Mouse (Mus musculus): ENCODE data around the gene Rhobtb1. TPM values are rescaled to one million over a fixed set of nuclear protein-coding genes. Genes with fewer than 3 reads are reported as not detected.

The Rhobtb1 gene
- polyA plus RNA-seq, 1 experiment from 2014 or later, result 14.0 TPM

DNA sequence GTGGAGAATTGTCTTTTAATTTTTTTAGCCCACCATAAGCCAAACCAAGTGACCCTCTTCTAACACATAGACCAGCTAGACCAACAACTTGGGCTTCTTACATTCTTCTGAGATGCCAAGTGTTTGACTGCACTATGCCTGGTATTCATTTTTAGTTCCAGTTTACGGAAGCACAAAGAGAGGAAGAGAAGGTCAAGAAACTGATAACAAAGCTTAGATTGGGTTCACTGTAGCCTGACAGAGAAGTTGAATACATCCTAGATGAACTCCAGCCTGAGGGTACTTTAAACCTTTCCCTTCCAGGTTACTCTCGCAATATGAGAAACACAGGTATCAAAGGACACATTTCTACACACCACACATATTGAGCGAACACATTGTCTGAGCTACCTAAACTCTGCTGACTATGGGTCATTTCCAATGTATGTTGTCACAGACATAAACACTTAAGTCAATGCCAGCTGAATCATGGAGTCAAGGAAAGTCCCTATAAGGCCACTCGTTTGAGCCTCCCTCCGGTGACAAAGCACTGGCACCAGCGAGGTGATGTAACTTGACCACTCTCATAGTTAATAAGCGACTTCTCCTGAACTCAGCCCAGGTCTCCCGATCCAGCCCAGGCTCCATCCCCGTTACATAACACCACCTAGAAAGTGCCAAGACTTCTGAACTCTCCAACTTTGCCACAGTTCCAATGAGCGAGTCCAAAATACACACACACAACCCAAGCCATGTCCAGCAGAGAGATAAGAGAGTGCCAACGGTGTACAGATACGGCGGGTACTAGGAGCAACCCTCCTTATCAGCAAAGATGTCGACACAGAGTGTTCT, 67.4 kb downstream of the Rhobtb1 start:
- no peak for DNase-seq (ENCODE audit: extremely low spot score, low spot score)
- WGBS, result 91% methylated on average over 14 of the region's 14 CpGs
- Histone ChIP-seq H3K9me3 (0 out of 2 replicates have a peak, but pooled peaks cover 4% of the 10 kb centered on the region), H3K4me3 (no peak overlapping the region), H3K4me1 (peaks cover 8% of the 10 kb centered on the region), H3K27me3 (ENCODE audit: poor library complexity, severe bottlenecking) (no peaks in the 10 kb centered on the region), H3K36me3 (replicated peaks) (peaks cover 36% of the 10 kb centered on the region), H3K27ac (no peak overlapping the region)

DNA sequence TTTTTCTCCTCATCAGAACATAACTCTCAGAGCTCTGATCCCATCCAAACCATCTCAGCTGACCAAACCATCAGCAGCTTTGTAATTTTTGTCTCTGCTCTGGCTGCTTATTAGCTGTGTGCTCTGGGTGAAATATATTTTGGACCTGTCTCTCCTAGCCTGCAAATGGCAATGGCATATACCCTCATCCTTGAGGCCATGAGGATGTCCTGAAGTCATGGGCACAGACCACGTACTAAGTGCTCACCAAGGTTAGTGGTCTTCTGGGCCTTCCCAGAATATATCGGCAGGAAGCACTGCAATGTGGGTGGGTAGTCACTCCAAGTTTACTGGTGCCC, 68.0 kb downstream of the Rhobtb1 start:
- no peak for DNase-seq (ENCODE audit: extremely low spot score, low spot score)
- no peak overlapping the region for H3K27ac ChIP-seq
- H3K4me3 ChIP-seq, result no peak overlapping the region
- H3K9me3 ChIP-seq, result 0 out of 2 replicates have a peak, but pooled peaks cover 4% of the 10 kb centered on the region
- 94% methylated on average over 2 of the region's 2 CpGs for WGBS
- H3K36me3 ChIP-seq (replicated peaks), result peaks cover 36% of the 10 kb centered on the region
- peaks cover 2% of the 10 kb centered on the region for H3K4me1 ChIP-seq
- H3K27me3 ChIP-seq (ENCODE audit: poor library complexity, severe bottlenecking), result no peaks in the 10 kb centered on the region

- 89% methylated on average over 6 of the region's 6 CpGs for WGBS
Measured at GRCm38 (mm10) chr10:69220296-69220695, 69.1 kb downstream of the Rhobtb1 start.

GRCm38 (mm10) chr10:69221148-69221547, 69.9 kb downstream of the Rhobtb1 start:
- WGBS, result 94% methylated on average over 9 of the region's 9 CpGs
- Histone ChIP-seq H3K36me3 (replicated peaks) (peaks cover 40% of the 10 kb centered on the region), H3K27ac (no peak overlapping the region)

More at GRCm38 (mm10) chr10:69220296-69220695, 69.1 kb downstream of the Rhobtb1 start:
- Histone ChIP-seq H3K27me3 (ENCODE audit: poor library complexity, severe bottlenecking) (no peaks in the 10 kb centered on the region), H3K9me3 (0 out of 2 replicates have a peak, but pooled peaks cover 4% of the 10 kb centered on the region), H3K36me3 (replicated peaks) (peaks cover 38% of the 10 kb centered on the region), H3K4me3 (no peak overlapping the region), H3K4me1 (no peaks in the 10 kb centered on the region), H3K27ac (no peak overlapping the region)
- DNase-seq (ENCODE audit: extremely low spot score, low spot score), result no peak

DNA sequence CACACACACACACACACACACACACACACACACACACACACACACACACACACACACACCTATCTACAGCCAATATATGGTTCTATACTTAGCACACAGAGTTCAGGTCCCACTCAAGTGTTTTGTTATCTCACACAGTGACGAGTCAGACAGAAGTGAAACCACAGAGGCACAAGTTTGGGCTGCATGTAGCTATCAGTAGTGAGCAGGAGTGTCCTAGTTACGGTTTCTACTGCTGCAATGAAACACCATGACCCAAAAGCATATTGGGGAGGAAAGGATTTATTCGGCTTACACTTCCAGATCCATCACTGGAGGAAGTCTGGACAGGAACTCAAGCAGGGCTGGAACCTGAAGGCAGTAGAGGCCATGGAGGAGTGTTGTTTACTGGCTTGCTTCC, 70.7 kb downstream of the Rhobtb1 start:
- no peak for DNase-seq (ENCODE audit: extremely low spot score, low spot score)
- Histone ChIP-seq H3K4me3 (no peak overlapping the region), H3K27ac (no peak overlapping the region), H3K27me3 (ENCODE audit: poor library complexity, severe bottlenecking) (no peaks in the 10 kb centered on the region), H3K9me3 (no peaks in the 10 kb centered on the region), H3K4me1 (no peaks in the 10 kb centered on the region), H3K36me3 (replicated peaks) (peaks cover 31% of the 10 kb centered on the region)
- WGBS, result 93% methylated on average over 3 of the region's 3 CpGs

More at GRCm38 (mm10) chr10:69221148-69221547, 69.9 kb downstream of the Rhobtb1 start:
- Histone ChIP-seq H3K4me3 (no peak overlapping the region), H3K27me3 (ENCODE audit: poor library complexity, severe bottlenecking) (no peaks in the 10 kb centered on the region), H3K9me3 (0 out of 2 replicates have a peak, but pooled peaks cover 4% of the 10 kb centered on the region), H3K4me1 (no peaks in the 10 kb centered on the region)
- DNase-seq (ENCODE audit: extremely low spot score, low spot score), result no peak

GRCm38 (mm10) chr10:69223232-69223631, 72.0 kb downstream of the Rhobtb1 start:
- H3K36me3 ChIP-seq (replicated peaks), result peaks cover 22% of the 10 kb centered on the region
- no peaks in the 10 kb centered on the region for H3K27me3 ChIP-seq (ENCODE audit: poor library complexity, severe bottlenecking)
- 97% methylated on average over 4 of the region's 4 CpGs for WGBS
- H3K27ac ChIP-seq, result no peak overlapping the region
- no peaks in the 10 kb centered on the region for H3K9me3 ChIP-seq
- no peak overlapping the region for H3K4me3 ChIP-seq
- no peaks in the 10 kb centered on the region for H3K4me1 ChIP-seq
- DNase-seq (ENCODE audit: extremely low spot score, low spot score), result no peak

DNA sequence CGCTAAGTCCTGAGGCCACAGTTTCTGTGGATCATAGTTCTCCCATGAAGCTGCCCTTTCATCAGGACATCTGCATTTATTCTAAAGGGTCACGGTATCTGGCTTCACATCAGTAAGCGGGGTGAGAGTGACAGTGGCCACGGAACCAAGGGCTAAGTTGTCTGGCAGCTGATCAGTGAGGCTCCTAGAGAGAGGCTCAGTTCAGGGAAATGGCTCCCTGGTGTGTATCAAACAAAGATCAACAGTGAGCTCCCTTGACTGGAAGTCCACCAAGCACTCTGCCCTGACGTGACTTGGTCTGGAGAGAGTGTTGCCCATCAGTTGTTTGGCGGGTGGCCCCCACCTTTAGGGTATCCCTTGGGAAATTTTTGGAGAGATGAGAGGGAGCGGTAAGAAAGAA, 73.0 kb downstream of the Rhobtb1 start:
- WGBS, result 75% methylated on average over 7 of the region's 7 CpGs

DNA sequence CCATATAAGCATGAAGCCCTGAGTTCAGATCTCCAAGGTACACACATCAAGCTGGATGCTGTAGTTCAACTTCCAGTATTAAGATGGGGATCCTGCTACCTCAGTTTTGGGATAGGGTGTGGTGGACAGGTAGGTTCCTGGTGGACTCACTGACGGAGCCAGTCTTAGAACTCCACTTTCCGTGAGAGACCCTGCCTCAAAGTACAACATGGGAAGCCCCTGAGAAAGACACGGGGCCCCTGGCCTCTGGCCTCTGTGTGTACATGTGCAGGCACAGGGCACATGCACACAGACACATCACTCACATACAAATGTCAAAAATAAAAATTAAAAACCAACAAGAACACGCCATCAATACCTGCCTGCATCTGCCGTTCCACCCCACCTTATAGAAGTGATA, 74.2 kb downstream of the Rhobtb1 start:
- no peaks in the 10 kb centered on the region for H3K9me3 ChIP-seq
- 94% methylated on average over 5 of the region's 5 CpGs for WGBS

More for the DNA sequence above, 73.0 kb downstream of the Rhobtb1 start:
- Histone ChIP-seq H3K9me3 (no peaks in the 10 kb centered on the region), H3K27me3 (ENCODE audit: poor library complexity, severe bottlenecking) (no peaks in the 10 kb centered on the region), H3K36me3 (replicated peaks) (peaks cover 11% of the 10 kb centered on the region), H3K27ac (no peak overlapping the region), H3K4me1 (no peaks in the 10 kb centered on the region), H3K4me3 (no peak overlapping the region)
- no peak for DNase-seq (ENCODE audit: extremely low spot score, low spot score)

DNA sequence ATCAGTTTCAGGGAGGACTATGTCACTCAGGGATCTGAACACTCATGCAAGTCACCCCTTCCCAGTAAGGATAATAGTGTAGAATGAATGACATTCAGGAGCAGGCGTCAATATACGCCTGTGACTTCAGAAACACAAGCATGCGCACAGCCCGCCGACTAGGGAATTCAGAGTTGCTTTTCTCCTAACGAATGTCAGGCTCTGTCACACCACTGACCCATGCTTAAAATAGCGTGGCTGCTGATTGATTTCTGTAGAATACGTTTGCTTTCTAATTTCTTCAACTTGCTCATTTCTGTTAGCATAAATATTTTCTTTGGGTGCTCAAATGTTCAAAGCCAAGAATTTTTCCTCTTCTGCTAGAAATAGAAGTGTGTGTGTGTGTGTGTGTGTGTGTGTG, 74.7 kb downstream of the Rhobtb1 start:
- Histone ChIP-seq H3K4me3 (no peak overlapping the region), H3K27ac (no peak overlapping the region), H3K27me3 (ENCODE audit: poor library complexity, severe bottlenecking) (no peaks in the 10 kb centered on the region), H3K36me3 (replicated peaks) (peaks cover 9% of the 10 kb centered on the region), H3K4me1 (no peaks in the 10 kb centered on the region), H3K9me3 (no peaks in the 10 kb centered on the region)
- WGBS, result 89% methylated on average over 8 of the region's 8 CpGs
- DNase-seq (ENCODE audit: extremely low spot score, low spot score), result no peak

More for the DNA sequence above, 74.2 kb downstream of the Rhobtb1 start:
- H3K27me3 ChIP-seq (ENCODE audit: poor library complexity, severe bottlenecking), result no peaks in the 10 kb centered on the region
- no peak overlapping the region for H3K27ac ChIP-seq
- H3K4me1 ChIP-seq, result no peaks in the 10 kb centered on the region
- no peak for DNase-seq (ENCODE audit: extremely low spot score, low spot score)
- no peak overlapping the region for H3K4me3 ChIP-seq
- peaks cover 9% of the 10 kb centered on the region for H3K36me3 ChIP-seq (replicated peaks)

DNA sequence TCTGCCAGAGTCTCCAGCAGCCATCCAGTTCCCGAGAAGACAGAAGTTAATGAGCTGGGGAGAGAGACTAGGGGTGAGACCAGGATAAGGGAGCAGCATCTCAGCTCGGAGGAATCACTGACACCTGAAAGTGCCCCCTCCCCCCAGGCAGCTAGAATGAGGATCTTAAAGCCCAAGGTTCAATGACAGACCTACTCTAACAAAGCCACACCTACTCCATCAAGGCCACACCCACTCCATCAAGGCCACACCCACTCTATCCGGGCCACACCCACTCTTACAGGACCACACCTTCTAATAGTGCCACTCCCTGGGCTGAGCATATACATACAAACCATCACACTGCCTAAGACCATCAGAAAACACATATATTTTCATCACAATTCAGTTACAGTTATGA, 86.0 kb downstream of the Rhobtb1 start:
- peaks cover 6% of the 10 kb centered on the region for H3K36me3 ChIP-seq (replicated peaks)
- H3K9me3 ChIP-seq, result peaks cover 8% of the 10 kb centered on the region; the same call in 1 of the 2 replicates
- H3K27ac ChIP-seq, result no peak overlapping the region
- DNase-seq (ENCODE audit: extremely low spot score, low spot score), result no peak
- no peaks in the 10 kb centered on the region for H3K4me1 ChIP-seq
- H3K4me3 ChIP-seq, result no peak overlapping the region
- H3K27me3 ChIP-seq (ENCODE audit: poor library complexity, severe bottlenecking), result no peaks in the 10 kb centered on the region
- WGBS, result 88% methylated on average over 3 of the region's 3 CpGs

DNA sequence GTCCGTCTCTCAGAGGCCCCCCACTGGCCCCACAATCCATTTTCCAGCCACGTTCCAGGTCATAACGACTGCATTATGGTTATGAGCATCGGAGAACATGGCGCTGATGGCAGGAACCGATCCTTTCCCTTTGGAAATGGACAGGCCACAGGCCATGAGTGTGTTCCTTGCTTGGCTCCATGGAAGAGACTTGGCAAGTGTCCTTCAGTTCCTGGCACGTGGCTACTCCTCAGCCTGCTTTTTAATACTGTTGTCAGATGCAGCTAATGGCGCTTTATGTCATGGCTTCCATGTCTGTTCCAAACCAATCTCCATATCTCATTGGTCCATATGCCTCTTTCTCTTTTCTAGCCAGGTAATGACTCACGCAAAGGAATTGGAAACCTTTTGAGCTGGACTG, 86.5 kb downstream of the Rhobtb1 start:
- no peak overlapping the region for H3K27ac ChIP-seq
- WGBS, result 95% methylated on average over 9 of the region's 9 CpGs

GRCm38 (mm10) chr10:69238311-69238710, 87.1 kb downstream of the Rhobtb1 start:
- Histone ChIP-seq H3K9me3 (peaks cover 8% of the 10 kb centered on the region; the same call in 1 of the 2 replicates), H3K27ac (no peak overlapping the region)

More for the DNA sequence above, 86.5 kb downstream of the Rhobtb1 start:
- H3K9me3 ChIP-seq, result peaks cover 8% of the 10 kb centered on the region; the same call in 1 of the 2 replicates
- H3K27me3 ChIP-seq (ENCODE audit: poor library complexity, severe bottlenecking), result no peaks in the 10 kb centered on the region
- H3K4me1 ChIP-seq, result no peaks in the 10 kb centered on the region
- peaks cover 6% of the 10 kb centered on the region for H3K36me3 ChIP-seq (replicated peaks)
- H3K4me3 ChIP-seq, result no peak overlapping the region
- no peak for DNase-seq (ENCODE audit: extremely low spot score, low spot score)

DNA sequence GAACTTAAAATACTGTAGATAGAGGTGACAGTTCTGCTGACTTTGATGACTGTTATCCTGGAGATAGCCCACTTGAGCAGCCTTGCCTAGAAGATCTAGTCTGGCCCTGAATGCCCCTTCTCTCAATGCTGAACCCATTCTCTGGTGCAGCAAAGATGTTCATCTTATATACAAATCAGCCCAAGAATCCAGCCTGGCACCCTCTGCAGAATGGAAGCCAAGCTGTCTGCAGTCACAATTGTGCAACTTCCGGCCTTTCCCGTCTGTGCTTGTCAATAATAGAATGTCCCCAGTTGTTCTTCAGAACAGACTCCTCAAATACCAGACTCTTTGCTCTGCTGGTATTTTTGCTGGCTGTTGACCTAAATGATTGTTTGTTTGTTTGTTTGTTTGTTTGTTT, 89.3 kb downstream of the Rhobtb1 start:
- no peak for DNase-seq (ENCODE audit: extremely low spot score, low spot score)
- H3K4me1 ChIP-seq, result no peaks in the 10 kb centered on the region
- H3K27me3 ChIP-seq (ENCODE audit: poor library complexity, severe bottlenecking), result no peaks in the 10 kb centered on the region
- no peak overlapping the region for H3K4me3 ChIP-seq
- H3K9me3 ChIP-seq, result peaks cover 8% of the 10 kb centered on the region; the same call in 1 of the 2 replicates
- 97% methylated on average over 2 of the region's 2 CpGs for WGBS
- H3K36me3 ChIP-seq (replicated peaks), result peaks cover 6% of the 10 kb centered on the region
- no peak overlapping the region for H3K27ac ChIP-seq

More at GRCm38 (mm10) chr10:69238311-69238710, 87.1 kb downstream of the Rhobtb1 start:
- H3K36me3 ChIP-seq (replicated peaks), result peaks cover 6% of the 10 kb centered on the region
- WGBS, result 74% methylated on average over 6 of the region's 6 CpGs
- no peaks in the 10 kb centered on the region for H3K27me3 ChIP-seq (ENCODE audit: poor library complexity, severe bottlenecking)
- H3K4me3 ChIP-seq, result no peak overlapping the region
- H3K4me1 ChIP-seq, result no peaks in the 10 kb centered on the region
- no peak for DNase-seq (ENCODE audit: extremely low spot score, low spot score)

Measured in forebrain, embryonic 10.5 days (tissue).